Mouse (Mus musculus) liver, embryonic 13.5 days (tissue): ENCODE measurements around the gene Spata45. TPM values are rescaled to one million over a fixed set of nuclear protein-coding genes. Genes with fewer than 3 reads are reported as not detected.
"Not testable (repeated sequence)": the region's sequence is repeated elsewhere in the genome, so short reads cannot be mapped to it uniquely, and the experiment has no call there.

Experiments used
- ATAC-seq: fragments of 200-750 bp; cut with Nextera tagmentation; 2 replicates; pipeline ENCODE4 v1.8.0; 2017; ENCODE audit warnings: low read depth, mild to moderate bottlenecking, moderate number of reproducible peaks, moderate library complexity
- DNase-seq: peaks from one replicate; pipeline ENCODE4 v3.0.0; 2022
- H3K27ac ChIP-seq: fragments of 300-500 bp; sonication (generic); 2 replicates; pipeline ENCODE4 v1.5.1; 2015; ENCODE audit warnings: moderate library complexity, mild to moderate bottlenecking, inconsistent platforms
- H3K27me3 ChIP-seq: fragments of 300-500 bp; sonication (generic); 2 replicates; pipeline ENCODE4 v1.6.1; 2015; ENCODE audit warnings: mild to moderate bottlenecking, inconsistent platforms
- H3K36me3 ChIP-seq: fragments of 300-500 bp; sonication (generic); 2 replicates; pipeline ENCODE4 v1.6.1; 2015; ENCODE audit warnings: mild to moderate bottlenecking, inconsistent platforms
- H3K4me1 ChIP-seq: fragments of 300-500 bp; sonication (generic); replicated peaks from 2 replicates; pipeline ENCODE4 v1.6.1; 2015; ENCODE audit warnings: inconsistent platforms
- H3K4me2 ChIP-seq: fragments of 300-500 bp; sonication (generic); 2 replicates; pipeline ENCODE4 v1.6.1; 2015; ENCODE audit warnings: inconsistent platforms, mild to moderate bottlenecking, moderate library complexity
- H3K4me3 ChIP-seq: fragments of 300-500 bp; sonication (generic); replicated peaks from 2 replicates; pipeline ENCODE4 v1.5.1; 2015; ENCODE audit warnings: mild to moderate bottlenecking, inconsistent platforms
- H3K9ac ChIP-seq: fragments of 300-500 bp; sonication (generic); 2 replicates; pipeline ENCODE4 v1.6.1; 2015; ENCODE audit warnings: mild to moderate bottlenecking, inconsistent platforms
- H3K9me3 ChIP-seq: fragments of 300-500 bp; sonication (generic); replicated peaks from 2 replicates; pipeline ENCODE4 v1.6.1; 2016; ENCODE audit warnings: inconsistent platforms
- WGBS: fragments of 180-500 bp; shearing (Covaris S2); methylation state at CpG from one replicate; pipeline ENCODE4 v1.1.7; 2015; ENCODE audit not compliant: insufficient replicate concordance; 5-methylcytosine and 5-hydroxymethylcytosine counted together
- polyA plus RNA-seq: library from polyadenylated mRNA; unstranded; fragments of >200 nt; fragmentation: Nextera tagmentation; extraction: Ambion mirVana; gene quantifications from 2 replicates; pipeline ENCODE4 v1.2.1, GENCODE M21; 2015

Gene Spata45
- polyA plus RNA-seq, 1 experiment from 2014 or later: not detected

GRCm38 (mm10) chr1:191021016-191021415 is 15.4 kb upstream of the Spata45 start:
- Histone ChIP-seq H3K27ac (no peak overlapping the region), H3K9ac (no peak overlapping the region), H3K36me3 (peaks cover 12% of the 10 kb centered on the region), H3K27me3 (no peaks in the 10 kb centered on the region), H3K4me1 (peaks cover 12% of the 10 kb centered on the region), H3K4me2 (no peak overlapping the region), H3K4me3 (no peak overlapping the region), H3K9me3 (no peaks in the 10 kb centered on the region)
- DNase-seq: no peak
- no peak for ATAC-seq
- 85% methylated on average over 7 of the region's 7 CpGs for WGBS

GRCm38 (mm10) chr1:191023140-191023539 is 13.3 kb upstream of the Spata45 start:
- no peak for ATAC-seq
- no peak for DNase-seq
- H3K27me3 ChIP-seq: no peaks in the 10 kb centered on the region
- no peaks in the 10 kb centered on the region for H3K9me3 ChIP-seq
- WGBS: 73% methylated on average over 2 of the region's 2 CpGs
- no peak overlapping the region for H3K27ac ChIP-seq
- H3K4me1 ChIP-seq: peaks cover 21% of the 10 kb centered on the region
- no peak overlapping the region for H3K4me2 ChIP-seq
- peaks cover 12% of the 10 kb centered on the region for H3K36me3 ChIP-seq
- H3K9ac ChIP-seq: no peak overlapping the region
- no peak overlapping the region for H3K4me3 ChIP-seq

DNA sequence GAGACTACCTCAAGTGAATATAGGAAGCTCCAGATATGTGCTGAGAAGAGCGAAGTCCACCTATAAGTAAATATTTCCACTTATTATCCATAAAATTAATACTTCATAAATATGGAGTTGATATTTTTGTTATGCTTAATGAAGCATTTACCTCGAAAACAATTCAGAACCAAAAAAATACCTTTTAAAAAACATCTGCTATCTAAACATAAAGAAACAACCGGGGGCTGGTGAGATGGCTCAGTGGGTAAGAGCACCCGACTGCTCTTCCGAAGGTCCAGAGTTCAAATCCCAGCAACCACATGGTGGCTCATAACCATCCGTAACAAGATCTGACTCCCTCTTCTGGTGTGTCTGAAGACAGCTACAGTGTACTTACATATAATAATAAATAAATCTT is 12.6 kb upstream of the Spata45 start:
- DNase-seq, H3K27me3 ChIP-seq, H3K4me3 ChIP-seq, H3K9ac ChIP-seq, H3K27ac ChIP-seq, H3K4me2 ChIP-seq, ATAC-seq, H3K9me3 ChIP-seq: not testable (repeated sequence)
- H3K36me3 ChIP-seq: peaks cover 12% of the 10 kb centered on the region
- WGBS: 86% methylated on average over 6 of the region's 6 CpGs
- H3K4me1 ChIP-seq: peaks cover 21% of the 10 kb centered on the region

DNA sequence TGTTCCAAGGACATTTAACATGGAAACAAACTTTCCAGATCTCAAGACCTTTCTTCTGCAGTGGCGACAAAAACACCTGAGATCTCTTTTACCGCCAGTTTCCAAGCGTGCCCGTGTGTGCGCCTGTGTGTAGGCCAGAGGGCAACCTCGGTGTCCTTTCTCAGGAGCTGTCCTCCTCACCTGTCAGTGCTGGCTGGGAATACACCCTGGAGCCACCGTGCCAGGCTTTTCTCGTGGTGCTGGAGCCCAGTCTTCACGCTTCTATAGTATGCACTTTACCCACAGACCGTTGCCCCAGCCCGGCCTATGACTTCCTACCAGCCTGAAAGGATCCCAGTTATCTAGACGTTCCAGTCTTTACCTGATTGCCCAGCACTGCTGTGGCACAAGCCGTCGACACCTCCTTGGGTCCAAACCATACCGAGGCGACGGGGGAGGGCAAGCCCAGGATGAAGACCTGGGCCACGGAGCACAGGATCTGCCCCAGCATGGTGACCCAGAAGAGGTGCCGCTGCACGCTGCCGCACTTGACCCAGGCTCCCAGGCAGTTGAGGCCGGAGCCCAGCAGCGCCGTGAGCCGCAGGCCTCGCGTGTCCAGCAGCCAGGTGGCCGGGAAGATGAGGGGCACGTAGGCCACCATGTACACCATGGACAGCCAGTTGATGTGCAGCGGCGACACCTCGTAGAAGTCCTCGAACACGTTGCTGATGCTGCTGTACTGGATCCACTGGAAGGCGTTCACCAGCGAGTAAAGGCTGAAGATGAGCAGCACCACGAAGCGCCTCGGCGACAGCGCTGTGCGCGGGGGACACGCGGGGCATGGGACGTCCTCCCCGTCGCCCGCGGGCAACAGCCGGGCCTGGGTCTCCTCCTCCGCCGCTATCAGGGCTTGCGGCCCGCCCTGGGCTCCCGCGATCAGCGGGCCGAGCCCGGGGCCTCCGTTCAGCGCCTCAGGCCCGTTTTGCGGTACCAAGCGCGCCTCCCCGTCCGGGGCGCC is 11.1 kb upstream of the Spata45 start:
- peak overlapping the region; percentile 85 for H3K27ac ChIP-seq
- DNase-seq (peak; percentile 33), ATAC-seq (peak; percentile 47)
- WGBS: 4% methylated on average over 69 of the region's 69 CpGs
- H3K4me1 ChIP-seq: peaks cover 21% of the 10 kb centered on the region
- H3K4me3 ChIP-seq: peak overlapping the region; percentile 79
- no peaks in the 10 kb centered on the region for H3K27me3 ChIP-seq
- H3K9ac ChIP-seq: peak overlapping the region; percentile 89
- no peaks in the 10 kb centered on the region for H3K9me3 ChIP-seq
- H3K36me3 ChIP-seq: peaks cover 8% of the 10 kb centered on the region
- H3K4me2 ChIP-seq: peak overlapping the region; percentile 99

DNA sequence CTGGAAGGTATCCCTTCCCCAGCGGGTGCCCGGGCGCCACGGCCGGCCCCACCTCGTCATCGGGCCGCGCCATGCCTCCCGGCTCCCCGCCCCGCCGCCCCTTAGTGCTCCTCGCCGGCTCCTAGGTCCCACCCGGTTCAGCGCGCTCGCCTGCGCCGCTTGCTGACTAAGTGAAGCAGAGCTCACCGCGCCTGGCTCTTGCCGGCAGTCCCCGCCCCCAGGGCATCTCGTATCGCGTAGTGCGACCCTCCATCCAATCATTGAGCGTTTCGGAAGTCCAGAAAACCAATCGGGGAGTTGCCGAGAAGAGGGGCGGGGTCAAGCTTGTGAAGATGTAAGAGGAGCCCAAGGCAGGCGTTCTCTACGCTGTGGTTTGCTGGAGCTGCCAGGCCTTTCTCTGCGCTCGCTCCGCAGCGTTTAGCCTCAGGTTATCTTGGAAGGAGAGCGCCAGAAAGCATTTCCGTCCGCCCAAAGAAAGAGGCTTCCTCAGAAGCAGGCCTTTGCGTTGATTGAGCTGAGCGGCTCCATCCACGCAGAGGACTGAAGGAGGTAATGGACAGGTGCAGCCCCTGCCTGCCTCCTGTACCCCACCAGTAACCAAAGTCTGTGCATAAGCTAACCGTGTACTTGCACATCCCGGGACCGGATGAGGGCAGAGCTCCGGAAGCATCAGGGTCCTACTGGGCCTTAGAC is 10.3 kb upstream of the Spata45 start, which contains the start of gene Flvcr1:
Flvcr1 (minus strand) TSS at position 138 of the 693 bp plus-strand sequence.
- peaks cover 8% of the 10 kb centered on the region for H3K36me3 ChIP-seq
- no peaks in the 10 kb centered on the region for H3K27me3 ChIP-seq
- peak within 1 kb of the TSS; percentile 89 for H3K9ac ChIP-seq
- H3K4me1 ChIP-seq: peaks cover 21% of the 10 kb centered on the region
- peak within 1 kb of the TSS; percentile 85 for H3K27ac ChIP-seq
- peak within 1 kb of the TSS; percentile 99 for H3K4me2 ChIP-seq
- 0% methylated on average over 47 of the region's 50 CpGs for WGBS
- peak; percentile 98 for DNase-seq
- H3K9me3 ChIP-seq: no peaks in the 10 kb centered on the region
- H3K4me3 ChIP-seq: peak within 1 kb of the TSS; percentile 79
- peak; percentile 99 for ATAC-seq

DNA sequence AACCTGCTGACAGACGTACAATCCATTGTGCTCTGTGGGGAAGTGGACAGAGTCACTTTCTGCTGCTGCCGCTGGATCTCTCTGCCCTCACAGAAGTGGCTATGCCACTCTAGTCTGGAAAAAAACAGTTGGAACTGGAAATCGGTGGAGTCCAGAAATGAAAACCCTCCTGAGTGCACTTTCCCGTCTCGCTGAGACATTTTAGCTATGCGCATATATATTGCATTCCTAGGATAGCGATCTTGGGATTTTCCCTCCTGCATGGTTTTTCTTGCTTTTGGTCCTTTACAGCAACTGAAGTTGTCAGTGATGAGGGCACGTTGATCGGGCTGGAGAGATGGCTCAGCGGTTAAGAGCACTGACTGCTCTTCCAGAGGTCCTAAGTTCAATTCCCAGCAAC is 6.3 kb upstream of the Spata45 start:
- H3K4me2 ChIP-seq: no peak overlapping the region
- H3K4me1 ChIP-seq: peaks cover 12% of the 10 kb centered on the region
- H3K27me3 ChIP-seq: no peaks in the 10 kb centered on the region
- no peak overlapping the region for H3K4me3 ChIP-seq
- no peak overlapping the region for H3K9ac ChIP-seq
- ATAC-seq: no peak
- no peaks in the 10 kb centered on the region for H3K36me3 ChIP-seq
- no peak overlapping the region for H3K27ac ChIP-seq
- no peak for DNase-seq
- WGBS: 67% methylated on average over 10 of the region's 10 CpGs
- no peaks in the 10 kb centered on the region for H3K9me3 ChIP-seq

DNA sequence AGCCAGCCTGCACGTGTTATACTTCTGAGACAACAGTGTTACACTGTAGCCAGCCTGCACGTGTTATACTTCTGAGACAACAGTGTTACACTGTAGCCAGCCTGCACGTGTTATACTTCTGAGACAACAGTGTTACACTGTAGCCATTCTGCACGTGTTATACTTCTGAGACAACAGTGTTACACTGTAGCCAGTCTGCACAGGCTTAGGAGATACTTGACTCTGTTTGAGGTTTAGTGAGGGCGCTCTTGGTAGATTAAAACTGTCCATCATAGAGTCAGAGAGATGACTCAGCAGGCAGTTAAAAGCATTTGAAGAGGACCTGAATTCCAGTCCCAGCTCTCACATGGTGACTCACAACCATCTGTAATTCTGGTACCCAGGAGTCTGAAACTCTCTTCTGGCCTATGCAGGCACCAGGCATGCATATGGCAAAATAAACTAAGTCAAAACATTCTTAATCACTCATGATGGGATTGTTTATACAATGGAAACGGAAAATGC is 5.5 kb upstream of the Spata45 start:
- not testable (repeated sequence) for DNase-seq, H3K4me3 ChIP-seq, H3K4me1 ChIP-seq, H3K27me3 ChIP-seq, ATAC-seq, H3K27ac ChIP-seq, H3K9ac ChIP-seq, H3K9me3 ChIP-seq, H3K36me3 ChIP-seq, H3K4me2 ChIP-seq
- 52% methylated on average over 6 of the region's 6 CpGs for WGBS

GRCm38 (mm10) chr1:191035649-191036048 is 790 bp upstream of the Spata45 start:
- H3K27ac ChIP-seq: no peak overlapping the region
- H3K27me3 ChIP-seq: no peaks in the 10 kb centered on the region
- H3K36me3 ChIP-seq: no peaks in the 10 kb centered on the region
- ATAC-seq: no peak
- WGBS: 34% methylated on average over 4 of the region's 4 CpGs
- no peak overlapping the region for H3K4me2 ChIP-seq
- no peaks in the 10 kb centered on the region for H3K9me3 ChIP-seq
- no peaks in the 10 kb centered on the region for H3K4me1 ChIP-seq
- no peak overlapping the region for H3K9ac ChIP-seq
- DNase-seq: no peak
- H3K4me3 ChIP-seq: no peak overlapping the region

DNA sequence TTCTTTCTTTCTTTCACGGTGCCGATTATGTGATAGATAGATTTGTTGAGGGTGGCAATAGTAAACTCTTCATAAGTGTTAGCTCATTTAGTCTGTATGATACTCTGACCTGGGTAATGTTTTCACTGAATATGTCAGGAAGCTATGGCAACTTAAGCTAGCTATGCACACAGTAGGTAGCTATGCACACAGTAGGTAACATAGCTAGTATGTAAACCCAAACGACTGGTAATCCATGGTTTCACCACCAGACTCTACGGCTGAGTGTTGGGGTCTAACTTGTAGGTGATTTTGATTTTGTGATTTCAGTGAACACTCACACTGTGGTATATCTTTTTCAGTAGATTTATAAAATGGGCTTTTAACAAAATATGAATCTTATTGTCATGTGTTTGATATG is 1.6 kb downstream of the Spata45 start:
- WGBS: 73% methylated on average over 4 of the region's 4 CpGs
- ATAC-seq: no peak
- Histone ChIP-seq H3K27me3 (no peaks in the 10 kb centered on the region), H3K4me1 (peaks cover 7% of the 10 kb centered on the region), H3K27ac (no peak overlapping the region), H3K4me3 (no peak overlapping the region), H3K4me2 (no peak overlapping the region), H3K9ac (no peak overlapping the region), H3K36me3 (no peaks in the 10 kb centered on the region), H3K9me3 (no peaks in the 10 kb centered on the region)
- no peak for DNase-seq

DNA sequence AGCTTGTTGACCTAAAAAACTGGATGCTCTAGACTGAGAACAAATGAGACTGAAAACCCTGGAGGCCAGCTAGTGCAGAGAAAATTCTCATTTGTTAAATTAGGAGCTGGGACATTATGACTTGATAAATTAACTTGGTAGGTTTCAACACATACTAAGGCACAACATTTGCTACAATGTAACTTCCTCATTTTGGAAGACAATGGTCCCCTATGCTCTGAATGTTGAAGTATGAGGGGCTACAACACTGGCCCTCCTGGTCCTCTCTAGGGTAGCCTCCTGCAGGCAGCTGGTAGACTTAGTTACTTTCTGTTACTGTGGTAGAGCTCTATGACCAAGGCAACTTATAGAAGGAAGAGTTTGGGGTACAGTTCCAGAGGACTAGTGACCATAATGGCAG is 4.9 kb downstream of the Spata45 start:
- no peak overlapping the region for H3K4me2 ChIP-seq
- H3K9me3 ChIP-seq: no peaks in the 10 kb centered on the region
- ATAC-seq (no peak), DNase-seq (no peak)
- no peaks in the 10 kb centered on the region for H3K27me3 ChIP-seq
- no peak overlapping the region for H3K4me3 ChIP-seq
- H3K36me3 ChIP-seq: no peaks in the 10 kb centered on the region
- no peak overlapping the region for H3K27ac ChIP-seq
- no peak overlapping the region for H3K9ac ChIP-seq
- H3K4me1 ChIP-seq: peaks cover 23% of the 10 kb centered on the region

- no peak overlapping the region for H3K9ac ChIP-seq
- H3K36me3 ChIP-seq: no peaks in the 10 kb centered on the region
- no peaks in the 10 kb centered on the region for H3K9me3 ChIP-seq
- no peaks in the 10 kb centered on the region for H3K27me3 ChIP-seq
- no peak overlapping the region for H3K4me3 ChIP-seq
- DNase-seq (no peak), ATAC-seq (no peak)
- H3K4me2 ChIP-seq: no peak overlapping the region
- no peak overlapping the region for H3K27ac ChIP-seq
- 77% methylated on average over 5 of the region's 5 CpGs for WGBS
- H3K4me1 ChIP-seq: peaks cover 23% of the 10 kb centered on the region
Measured at GRCm38 (mm10) chr1:191042106-191042505, 5.7 kb downstream of the Spata45 start.
